Mouse (Mus musculus): ENCODE measurements around the gene Nsg1. TPM values are rescaled to one million over a fixed set of nuclear protein-coding genes. Genes with fewer than 3 reads are reported as not detected.

Nsg1 gene
- total RNA-seq, 2 experiments from 2014 or later: 721 to 749 TPM

Other genes starting within 250 kb of the Nsg1 start
- 10 to 100 TPM; 33.3 to 34.1 TPM for gene Stx18, start 121.2 kb downstream of the Nsg1 start, total RNA-seq (2021)
- 10 to 100 TPM; 17.9 to 23.5 TPM for gene Zbtb49, start 60.5 kb upstream of the Nsg1 start, total RNA-seq (2021)
- gene Lyar, start 60.6 kb upstream of the Nsg1 start, total RNA-seq (2021): 10 to 100 TPM; 15.2 to 18.0 TPM
- 10 to 100 TPM; 41.0 to 43.4 TPM for gene Tmem128, start 100.3 kb upstream of the Nsg1 start, total RNA-seq (2021)
- gene Otop1, start 116.1 kb upstream of the Nsg1 start, total RNA-seq (2021): under 1 TPM in 1 of 2 experiments, not detected in 1; 0.16 TPM
- 1 to 10 TPM; 3.8 to 4.1 TPM for gene Drd5, start 159.5 kb upstream of the Nsg1 start, total RNA-seq (2021)

Data from layer of hippocampus, postnatal 10 days (tissue).